Mouse (Mus musculus) neural tube, embryonic 13.5 days (tissue): ENCODE measurements around the gene Rpl3l. TPM values are rescaled to one million over a fixed set of nuclear protein-coding genes. Genes with fewer than 3 reads are reported as not detected.
A peak's percentile ranks its signal among the peaks of the same experiment; 100 is the strongest.

Experiments
- ATAC-seq: fragments of 200-750 bp; cut with Nextera tagmentation; 2 replicates; pipeline ENCODE4 v1.8.0; 2017; ENCODE audit warnings: low read depth, mild to moderate bottlenecking, moderate TSS enrichment, moderate library complexity
- H3K27ac ChIP-seq: fragments of 300-500 bp; sonication (generic); replicated peaks from 2 replicates; pipeline ENCODE4 v1.5.1; 2015; ENCODE audit warnings: moderate library complexity, mild to moderate bottlenecking, inconsistent platforms
- H3K27me3 ChIP-seq: fragments of 300-500 bp; sonication (generic); 2 replicates; pipeline ENCODE4 v1.6.1; 2015; ENCODE audit warnings: mild to moderate bottlenecking, inconsistent platforms
- H3K36me3 ChIP-seq: fragments of 300-500 bp; sonication (generic); 2 replicates; pipeline ENCODE4 v1.6.1; 2015; ENCODE audit warnings: mild to moderate bottlenecking, inconsistent platforms
- H3K4me1 ChIP-seq: fragments of 300-500 bp; sonication (generic); replicated peaks from 2 replicates; pipeline ENCODE4 v1.6.1; 2015; ENCODE audit warnings: inconsistent platforms
- H3K4me2 ChIP-seq: fragments of 300-500 bp; sonication (generic); 2 replicates; pipeline ENCODE4 v1.6.1; 2015; ENCODE audit warnings: inconsistent platforms, mild to moderate bottlenecking, moderate library complexity
- H3K4me3 ChIP-seq: fragments of 300-500 bp; sonication (generic); 2 replicates; pipeline ENCODE4 v1.5.1; 2015; ENCODE audit warnings: mild to moderate bottlenecking, inconsistent platforms
- H3K9ac ChIP-seq: fragments of 300-500 bp; sonication (generic); 2 replicates; pipeline ENCODE4 v1.6.1; 2015; ENCODE audit warnings: moderate library complexity, mild to moderate bottlenecking, inconsistent platforms
- H3K9me3 ChIP-seq: fragments of 300-500 bp; sonication (generic); 2 replicates; pipeline ENCODE4 v1.6.1; 2016; ENCODE audit warnings: inconsistent platforms
- WGBS: fragments of 180-500 bp; shearing (Covaris S2); methylation state at CpG from one replicate; pipeline ENCODE4 v1.1.7; 2015; 5-methylcytosine and 5-hydroxymethylcytosine counted together
- polyA plus RNA-seq: library from polyadenylated mRNA; unstranded; fragments of >200 nt; fragmentation: Nextera tagmentation; extraction: Ambion mirVana; gene quantifications from 2 replicates; pipeline ENCODE4 v1.2.1, GENCODE M21; 2015

Gene Rpl3l
- polyA plus RNA-seq, 1 experiment from 2014 or later = not detected

- no peak overlapping the region for H3K4me3 ChIP-seq
- no peak overlapping the region for H3K4me2 ChIP-seq
- no peak for ATAC-seq
- peaks cover 22% of the 10 kb centered on the region for H3K4me1 ChIP-seq
- no peaks in the 10 kb centered on the region; the same call in none of the 2 replicates for H3K27me3 ChIP-seq
- 84% methylated on average over 1 of the region's 1 CpGs for WGBS
- no peaks in the 10 kb centered on the region for H3K9me3 ChIP-seq
- no peak overlapping the region for H3K27ac ChIP-seq
- no peaks in the 10 kb centered on the region for H3K36me3 ChIP-seq
- H3K9ac ChIP-seq = no peak overlapping the region
Observed at GRCm38 (mm10) chr17:24734513-24734912, 6.9 kb downstream of the Rpl3l start.

GRCm38 (mm10) chr17:24735446-24735845 lies 7.8 kb downstream of the Rpl3l start:
- Histone ChIP-seq H3K4me3 (0 out of 2 replicates have a peak overlapping the region, but pooled peaks have one; percentile 55), H3K9ac (no peak overlapping the region), H3K36me3 (peaks cover 2% of the 10 kb centered on the region; the same call in 1 of the 2 replicates), H3K27ac (no peak overlapping the region), H3K9me3 (no peaks in the 10 kb centered on the region), H3K4me1 (peaks cover 22% of the 10 kb centered on the region), H3K4me2 (peak overlapping the region; percentile 83), H3K27me3 (no peaks in the 10 kb centered on the region; the same call in none of the 2 replicates)
- no peak for ATAC-seq
- WGBS = 83% methylated on average over 7 of the region's 7 CpGs

GRCm38 (mm10) chr17:24736330-24737051 lies 8.9 kb downstream of the Rpl3l start, which contains the start of gene Msrb1:
TSS of gene Msrb1 (plus strand) at chr17:24736642.
- WGBS = 2% methylated on average over 29 of the region's 29 CpGs
- Histone ChIP-seq H3K36me3 (peaks cover 7% of the 10 kb centered on the region), H3K9ac (peak within 1 kb of the TSS; percentile 74), H3K4me1 (peaks cover 22% of the 10 kb centered on the region), H3K4me2 (peak within 1 kb of the TSS; percentile 83), H3K4me3 (peak within 1 kb of the TSS; percentile 55), H3K27me3 (no peaks in the 10 kb centered on the region; the same call in none of the 2 replicates), H3K27ac (peak within 1 kb of the TSS; percentile 47), H3K9me3 (no peaks in the 10 kb centered on the region)
- peak; percentile 96 for ATAC-seq

GRCm38 (mm10) chr17:24737135-24737810 lies 9.7 kb downstream of the Rpl3l start:
- WGBS = 30% methylated on average over 8 of the region's 8 CpGs
- H3K4me3 ChIP-seq = peak overlapping the region; percentile 55
- H3K27me3 ChIP-seq = no peaks in the 10 kb centered on the region; the same call in none of the 2 replicates
- H3K9me3 ChIP-seq = no peaks in the 10 kb centered on the region
- H3K4me1 ChIP-seq = peaks cover 22% of the 10 kb centered on the region
- H3K36me3 ChIP-seq = peaks cover 12% of the 10 kb centered on the region
- H3K4me2 ChIP-seq = peak overlapping the region; percentile 83
- peak overlapping the region; percentile 74 for H3K9ac ChIP-seq
- no peak overlapping the region for H3K27ac ChIP-seq
- 0 out of 2 replicates have a peak, but pooled peaks have one; percentile 1 for ATAC-seq

DNA sequence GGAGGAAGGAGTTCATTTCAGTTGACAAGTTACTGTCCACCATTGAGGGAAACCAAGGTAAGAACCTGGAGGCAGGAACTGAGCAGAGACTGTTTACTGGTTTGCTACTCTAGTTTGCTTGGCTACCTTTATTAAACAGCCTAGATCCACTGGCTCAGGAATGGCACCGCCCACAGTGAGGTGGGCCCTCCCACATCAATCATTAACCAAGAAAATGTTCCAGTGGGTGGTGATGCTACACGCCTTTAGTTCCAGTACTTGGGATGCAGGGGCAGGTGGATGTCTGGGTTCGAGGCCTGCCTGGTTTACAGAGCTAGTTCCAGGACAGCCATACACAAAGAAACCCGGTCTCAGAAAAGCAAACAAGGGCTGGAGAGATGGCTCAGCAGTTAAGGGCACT lies 10.6 kb downstream of the Rpl3l start:
- WGBS = 81% methylated on average over 4 of the region's 4 CpGs
- H3K4me1 ChIP-seq = peaks cover 22% of the 10 kb centered on the region
- no peaks in the 10 kb centered on the region for H3K9me3 ChIP-seq
- H3K4me2 ChIP-seq = no peak overlapping the region
- H3K27me3 ChIP-seq = no peaks in the 10 kb centered on the region; the same call in 1 of the 2 replicates
- no peak overlapping the region for H3K4me3 ChIP-seq
- H3K9ac ChIP-seq = no peak overlapping the region
- ATAC-seq = no peak
- H3K36me3 ChIP-seq = peaks cover 14% of the 10 kb centered on the region
- no peak overlapping the region for H3K27ac ChIP-seq

DNA sequence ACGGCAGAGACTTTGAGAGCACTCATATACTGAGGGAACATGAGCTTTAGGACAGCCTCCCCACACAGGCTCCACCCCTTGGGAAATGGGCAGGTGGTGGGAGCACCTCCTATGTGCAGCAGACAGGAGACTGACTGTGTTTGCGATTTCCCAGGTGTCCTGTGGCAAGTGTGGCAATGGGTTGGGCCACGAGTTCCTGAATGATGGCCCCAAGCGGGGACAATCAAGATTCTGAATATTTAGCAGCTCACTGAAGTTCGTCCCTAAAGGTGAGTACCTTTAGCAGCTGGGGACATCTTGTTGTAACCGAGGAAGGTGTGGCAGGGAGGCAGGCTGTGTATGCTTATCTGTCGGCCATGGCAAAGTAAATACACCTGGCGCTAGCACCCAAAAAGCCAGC lies 12.3 kb downstream of the Rpl3l start:
- Histone ChIP-seq H3K27me3 (no peaks in the 10 kb centered on the region), H3K4me2 (no peak overlapping the region), H3K9ac (no peak overlapping the region), H3K9me3 (no peaks in the 10 kb centered on the region), H3K36me3 (peaks cover 14% of the 10 kb centered on the region), H3K27ac (no peak overlapping the region), H3K4me1 (peaks cover 22% of the 10 kb centered on the region), H3K4me3 (no peak overlapping the region)
- WGBS = 84% methylated on average over 8 of the region's 8 CpGs
- no peak for ATAC-seq

DNA sequence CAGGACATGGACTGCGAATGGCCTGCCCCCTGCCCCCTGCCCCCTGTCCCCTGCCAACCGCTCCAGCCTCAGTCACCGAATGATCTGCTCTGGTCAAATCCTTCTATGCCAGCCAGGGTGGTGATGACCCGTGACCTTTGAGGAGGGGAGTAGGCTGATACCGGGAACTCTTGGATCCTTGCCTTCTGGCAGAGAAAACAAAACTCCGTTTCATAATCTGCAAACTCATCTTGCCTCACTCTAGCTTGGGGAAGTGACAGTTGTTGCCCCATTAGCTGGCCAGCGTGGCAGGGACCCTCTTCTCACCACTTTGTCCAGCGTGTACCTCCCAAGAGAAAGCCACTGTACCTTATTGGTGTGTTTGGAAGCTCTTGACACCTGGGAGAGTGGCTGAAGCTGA lies 14.7 kb downstream of the Rpl3l start:
- Histone ChIP-seq H3K9me3 (no peaks in the 10 kb centered on the region), H3K9ac (no peak overlapping the region), H3K27me3 (peaks cover 7% of the 10 kb centered on the region; the same call in 1 of the 2 replicates), H3K4me1 (peaks cover 9% of the 10 kb centered on the region), H3K36me3 (peaks cover 14% of the 10 kb centered on the region), H3K27ac (no peak overlapping the region), H3K4me2 (no peak overlapping the region), H3K4me3 (no peak overlapping the region)
- ATAC-seq = no peak
- WGBS = 80% methylated on average over 8 of the region's 8 CpGs

DNA sequence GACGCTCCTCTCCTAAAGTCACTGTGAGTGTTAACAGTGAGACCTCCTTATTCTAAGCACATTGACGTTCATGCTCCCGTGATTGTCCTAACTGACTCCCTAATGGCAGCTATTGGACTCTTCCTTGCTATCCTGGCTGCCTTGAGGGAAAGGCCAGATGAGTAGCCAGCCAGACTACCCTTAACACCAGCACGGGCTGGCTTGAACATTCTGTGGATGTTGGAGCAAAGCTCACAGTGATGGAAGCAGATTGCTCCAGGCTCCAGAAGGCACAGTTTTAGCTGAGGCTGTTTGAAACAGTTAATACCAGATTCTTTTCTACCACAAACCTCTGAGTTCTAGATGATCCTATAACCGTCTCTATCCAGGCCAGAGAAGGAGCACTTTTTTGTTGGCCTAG lies 16.3 kb downstream of the Rpl3l start:
- Histone ChIP-seq H3K4me3 (no peak overlapping the region), H3K4me1 (peaks cover 3% of the 10 kb centered on the region; the same call in 1 of the 2 replicates), H3K4me2 (no peak overlapping the region), H3K27ac (no peak overlapping the region), H3K9ac (no peak overlapping the region), H3K27me3 (peaks cover 17% of the 10 kb centered on the region), H3K36me3 (peaks cover 14% of the 10 kb centered on the region), H3K9me3 (no peaks in the 10 kb centered on the region)
- 74% methylated on average over 5 of the region's 5 CpGs for WGBS
- no peak for ATAC-seq

- ATAC-seq = no peak
- no peak overlapping the region for H3K4me3 ChIP-seq
- H3K27ac ChIP-seq = no peak overlapping the region
- peaks cover 14% of the 10 kb centered on the region for H3K36me3 ChIP-seq
- H3K9me3 ChIP-seq = no peaks in the 10 kb centered on the region
- peaks cover 3% of the 10 kb centered on the region; the same call in 1 of the 2 replicates for H3K4me1 ChIP-seq
- H3K4me2 ChIP-seq = no peak overlapping the region
- 73% methylated on average over 3 of the region's 3 CpGs for WGBS
- peaks cover 22% of the 10 kb centered on the region for H3K27me3 ChIP-seq
- no peak overlapping the region for H3K9ac ChIP-seq
Observed at GRCm38 (mm10) chr17:24744381-24744780, 16.8 kb downstream of the Rpl3l start.

DNA sequence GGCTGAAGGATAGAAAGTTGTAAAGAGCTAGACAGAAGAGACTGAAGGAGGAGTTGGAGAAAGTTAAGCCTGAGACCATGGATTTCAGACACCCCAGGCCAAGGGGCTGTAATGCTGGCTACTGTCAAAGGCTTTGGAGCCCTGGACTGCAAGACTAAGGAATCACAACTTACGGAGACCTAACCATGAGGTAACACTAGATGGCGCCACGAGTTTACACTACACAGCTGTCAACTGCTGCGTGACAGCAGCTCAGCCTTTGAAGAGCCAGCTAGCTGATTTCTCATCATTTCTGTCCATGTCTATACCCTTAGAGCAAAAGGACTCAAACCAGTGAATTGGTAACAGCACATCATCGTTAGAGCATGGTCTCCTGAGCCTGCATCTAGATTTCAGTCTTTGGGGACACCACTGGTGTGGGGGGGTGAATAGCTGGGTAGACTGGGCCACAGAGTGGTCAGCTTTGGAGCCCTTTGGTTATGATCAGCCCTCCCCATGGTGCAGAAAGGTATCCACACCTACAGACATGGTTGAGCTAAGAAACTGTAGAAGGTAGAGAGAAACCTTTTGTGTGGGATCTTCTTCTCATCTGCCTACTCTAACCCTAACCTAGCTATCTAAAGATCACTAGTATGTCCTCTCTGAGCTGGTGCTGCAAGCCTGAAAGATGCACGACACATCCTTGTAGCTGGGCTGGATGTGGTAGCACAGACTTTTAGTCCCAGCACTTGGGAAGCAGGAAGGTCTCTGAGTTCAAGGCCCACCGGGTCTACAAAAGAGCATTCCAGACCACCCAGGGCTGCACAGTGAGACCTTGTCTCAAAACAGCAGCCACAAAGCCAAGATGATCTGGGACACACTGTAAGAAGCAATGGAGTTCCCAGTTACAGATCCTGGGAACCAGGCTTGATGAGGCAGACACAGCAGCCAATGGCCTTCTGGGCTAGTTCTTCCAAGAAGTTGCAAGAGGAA lies 18.2 kb downstream of the Rpl3l start:
- Histone ChIP-seq H3K36me3 (peaks cover 9% of the 10 kb centered on the region), H3K27me3 (peaks cover 34% of the 10 kb centered on the region), H3K4me2 (no peak overlapping the region), H3K9me3 (no peaks in the 10 kb centered on the region), H3K4me3 (no peak overlapping the region), H3K4me1 (peaks cover 3% of the 10 kb centered on the region; the same call in 1 of the 2 replicates), H3K9ac (peak overlapping the region; percentile 22; the same call in 1 of the 2 replicates), H3K27ac (no peak overlapping the region)
- ATAC-seq = peak; percentile 88
- WGBS = 22% methylated on average over 7 of the region's 7 CpGs

- ATAC-seq = no peak
- WGBS = 40% methylated on average over 4 of the region's 4 CpGs
- no peak overlapping the region for H3K4me2 ChIP-seq
- no peaks in the 10 kb centered on the region for H3K9me3 ChIP-seq
- no peak overlapping the region for H3K4me3 ChIP-seq
- peaks cover 3% of the 10 kb centered on the region; the same call in 1 of the 2 replicates for H3K4me1 ChIP-seq
- H3K27me3 ChIP-seq = peaks cover 45% of the 10 kb centered on the region
- H3K36me3 ChIP-seq = peaks cover 5% of the 10 kb centered on the region; the same call in 1 of the 2 replicates
- no peak overlapping the region for H3K27ac ChIP-seq
- no peak overlapping the region for H3K9ac ChIP-seq
Observed at GRCm38 (mm10) chr17:24746986-24747385, 19.4 kb downstream of the Rpl3l start.
